Mouse (Mus musculus): ENCODE measurements around the gene Cfp. TPM values are rescaled to one million over a fixed set of nuclear protein-coding genes. Genes with fewer than 3 reads are reported as not detected.
A peak's percentile ranks its signal among the peaks of the same experiment; 100 is the strongest.

Cfp gene
- polyA plus RNA-seq (2015; fragmentation: Nextera tagmentation; extraction: Ambion mirVana), result 5.5 and 5.6 TPM in 2 replicates

DNA sequence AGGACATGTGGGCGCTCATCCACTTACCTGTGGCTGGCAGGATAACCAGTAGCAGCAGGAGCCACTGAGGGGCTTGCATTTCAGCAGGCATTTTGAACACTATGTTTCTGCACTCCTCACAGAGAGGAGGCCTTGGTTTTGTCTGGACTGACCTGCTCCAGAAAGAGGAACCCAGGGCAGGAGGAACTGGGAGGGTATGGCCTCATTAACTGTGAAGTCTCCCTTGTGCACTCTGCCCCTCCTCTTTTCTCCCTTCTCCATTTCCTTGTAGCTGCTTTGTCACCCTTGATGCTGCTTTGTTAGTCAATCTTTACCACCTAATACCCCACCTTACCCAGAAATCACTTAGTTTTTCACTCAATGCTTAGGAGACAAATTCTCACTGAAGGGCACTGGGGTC lies at the start of gene Cfp:
Cfp (minus strand) TSS at position 192 of the 400 bp plus-strand sequence.
- no peak within 1 kb of the TSS for H3K4me3 ChIP-seq (replicated peaks)
- no peaks in the 10 kb centered on the region for H3K4me1 ChIP-seq
- H3K9ac ChIP-seq (replicated peaks), result no peak within 1 kb of the TSS
- H3K4me2 ChIP-seq, result no peak within 1 kb of the TSS
- WGBS, result 82% methylated on average over 1 of the region's 1 CpGs
- no peak within 1 kb of the TSS for H3K27ac ChIP-seq (replicated peaks)
- H3K36me3 ChIP-seq, result peaks cover 16% of the 10 kb centered on the region
- H3K27me3 ChIP-seq (replicated peaks), result no peaks in the 10 kb centered on the region
- no peak for ATAC-seq (ENCODE audit: low FRiP score)
- no peaks in the 10 kb centered on the region for H3K9me3 ChIP-seq (replicated peaks)

- H3K9ac ChIP-seq (replicated peaks), result no peak overlapping the region
- H3K4me3 ChIP-seq (replicated peaks), result no peak overlapping the region
- 77% methylated on average over 1 of the region's 1 CpGs for WGBS
- H3K27ac ChIP-seq (replicated peaks), result no peak overlapping the region
- H3K9me3 ChIP-seq (replicated peaks), result no peaks in the 10 kb centered on the region
- ATAC-seq (ENCODE audit: low FRiP score), result no peak
- no peaks in the 10 kb centered on the region for H3K4me1 ChIP-seq
- no peaks in the 10 kb centered on the region for H3K27me3 ChIP-seq (replicated peaks)
- H3K36me3 ChIP-seq, result no peaks in the 10 kb centered on the region; the same call in 1 of the 2 replicates
- H3K4me2 ChIP-seq, result no peak overlapping the region
Observed at GRCm38 (mm10) chrX:20980901-20981300, 49.5 kb upstream of the Cfp start.

DNA sequence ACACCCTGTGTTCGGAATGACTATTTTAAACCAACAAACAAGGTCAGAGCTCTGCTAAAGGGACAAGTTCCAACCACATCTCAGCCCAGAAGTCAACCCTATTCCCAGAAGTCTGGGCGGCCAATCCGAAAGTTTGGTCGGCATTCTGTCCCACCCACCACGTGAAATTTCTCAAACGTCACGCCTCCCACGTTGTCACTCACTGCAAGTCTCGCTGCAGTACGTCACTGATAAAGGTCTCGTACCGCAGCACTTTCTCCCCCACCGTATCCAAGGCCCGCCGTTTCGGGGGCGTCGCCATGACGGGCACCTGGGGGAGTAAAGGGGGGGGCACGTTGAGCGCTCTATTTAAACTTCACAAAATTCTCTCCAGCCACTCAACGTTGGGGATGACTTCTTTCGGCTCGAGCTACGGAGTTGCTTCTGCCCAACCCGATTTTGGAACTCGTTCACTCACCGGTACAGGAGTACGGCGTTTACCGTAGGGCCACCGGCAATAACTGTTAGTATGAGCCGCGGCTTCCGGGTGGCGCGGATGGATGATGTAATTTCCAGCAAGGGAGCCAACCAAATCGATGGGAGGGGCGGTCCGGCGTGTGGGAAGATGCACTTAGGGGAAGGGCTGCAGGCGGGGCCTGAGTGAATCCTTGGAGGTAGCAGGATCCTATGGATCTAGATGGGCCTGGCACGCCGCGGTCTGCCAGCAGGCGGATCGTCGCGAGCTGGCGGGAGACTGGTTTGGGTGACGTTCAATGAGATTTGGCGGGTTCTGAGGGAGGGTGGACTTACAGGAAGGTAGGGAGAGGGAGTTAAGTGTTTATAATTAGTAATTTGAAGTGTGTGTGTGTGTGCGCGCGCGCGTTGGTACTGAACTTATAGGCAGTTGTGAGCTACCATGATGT lies 30.4 kb upstream of the Cfp start, which contains the start of gene Uxt:
Uxt (minus strand) TSS at position 541 of the 902 bp plus-strand sequence.
- H3K4me2 ChIP-seq, result peak within 1 kb of the TSS; percentile 52
- WGBS, result 22% methylated on average over 57 of the region's 57 CpGs
- H3K27me3 ChIP-seq (replicated peaks), result no peaks in the 10 kb centered on the region
- H3K9ac ChIP-seq (replicated peaks), result peak within 1 kb of the TSS; percentile 45
- peak within 1 kb of the TSS; percentile 82 for H3K27ac ChIP-seq (replicated peaks)
- peak; percentile 96 for ATAC-seq (ENCODE audit: low FRiP score)
- H3K9me3 ChIP-seq (replicated peaks), result no peaks in the 10 kb centered on the region
- no peaks in the 10 kb centered on the region; the same call in 1 of the 2 replicates for H3K36me3 ChIP-seq
- H3K4me1 ChIP-seq, result peaks cover 2% of the 10 kb centered on the region; the same call in 1 of the 2 replicates
- peak within 1 kb of the TSS; percentile 50 for H3K4me3 ChIP-seq (replicated peaks)

DNA sequence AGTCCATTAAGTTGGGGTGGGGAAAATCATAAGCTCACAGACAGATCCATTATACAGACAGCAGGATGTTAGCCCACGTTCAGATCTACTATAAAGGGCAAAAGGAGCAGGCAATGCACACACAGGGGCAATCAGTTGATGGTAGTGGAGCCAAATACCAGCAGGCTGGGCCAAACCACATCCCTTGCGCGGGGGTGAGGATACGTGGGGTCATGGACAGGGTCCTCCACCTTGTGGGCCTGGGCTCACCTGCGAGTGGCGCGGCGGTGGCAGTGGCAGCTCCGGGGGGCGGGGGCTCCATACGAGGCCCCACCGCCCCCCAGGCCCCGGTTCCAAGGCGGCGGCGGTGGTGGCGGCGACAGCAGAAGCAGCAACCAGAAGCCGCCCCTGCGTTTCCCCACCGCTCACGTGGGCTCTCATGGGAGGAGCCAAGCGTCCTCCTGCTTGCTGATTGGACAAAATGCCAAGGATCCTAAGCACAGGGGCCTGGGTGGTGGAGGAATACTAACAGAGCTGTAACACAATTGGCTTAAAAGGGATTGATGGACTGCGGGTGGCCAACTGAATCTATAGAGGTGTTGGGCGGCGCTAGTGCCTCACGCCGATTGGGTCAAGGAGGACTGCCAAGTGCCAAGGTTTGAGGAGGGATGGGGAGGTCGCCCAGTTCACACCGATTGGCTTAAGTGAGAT lies 19.0 kb upstream of the Cfp start, which contains the start of gene Elk1:
Elk1 (minus strand) TSS at position 418 of the 690 bp plus-strand sequence.
- H3K36me3 ChIP-seq, result no peaks in the 10 kb centered on the region
- peak within 1 kb of the TSS; percentile 67 for H3K9ac ChIP-seq (replicated peaks)
- H3K27me3 ChIP-seq (replicated peaks), result no peaks in the 10 kb centered on the region
- H3K27ac ChIP-seq (replicated peaks), result peak within 1 kb of the TSS; percentile 85
- WGBS, result 12% methylated on average over 23 of the region's 30 CpGs
- H3K4me1 ChIP-seq, result peaks cover 18% of the 10 kb centered on the region; the same call in 1 of the 2 replicates
- H3K4me2 ChIP-seq, result peak within 1 kb of the TSS; percentile 55
- H3K9me3 ChIP-seq (replicated peaks), result no peaks in the 10 kb centered on the region
- ATAC-seq (ENCODE audit: low FRiP score), result peak; percentile 97
- peak within 1 kb of the TSS; percentile 60 for H3K4me3 ChIP-seq (replicated peaks)

DNA sequence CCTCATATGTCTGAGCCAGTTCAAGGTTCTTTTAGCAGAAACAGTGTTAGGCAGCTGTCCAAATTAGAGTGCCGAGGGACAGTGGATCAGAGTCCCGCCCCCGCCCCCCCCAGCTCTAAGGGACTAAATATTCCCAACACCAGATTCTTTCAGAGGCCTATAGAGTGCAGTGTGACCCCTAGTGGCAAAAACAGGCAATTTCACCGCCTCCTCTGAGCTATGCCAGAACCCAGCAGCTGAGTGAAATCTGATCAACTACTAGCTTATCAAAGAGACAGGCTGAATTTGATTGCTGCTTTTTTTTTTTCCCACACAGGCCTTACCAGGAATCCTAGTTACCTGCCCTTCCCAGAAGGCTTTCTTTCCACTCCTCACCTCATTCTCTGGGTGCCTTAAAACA lies 14.7 kb upstream of the Cfp start:
- Histone ChIP-seq H3K27ac (replicated peaks) (no peak overlapping the region), H3K9me3 (replicated peaks) (no peaks in the 10 kb centered on the region), H3K4me3 (replicated peaks) (no peak overlapping the region), H3K27me3 (replicated peaks) (no peaks in the 10 kb centered on the region), H3K4me2 (no peak overlapping the region), H3K9ac (replicated peaks) (no peak overlapping the region), H3K4me1 (peaks cover 16% of the 10 kb centered on the region; the same call in 1 of the 2 replicates), H3K36me3 (no peaks in the 10 kb centered on the region)
- ATAC-seq (ENCODE audit: low FRiP score), result no peak
- WGBS, result 11% methylated on average over 4 of the region's 4 CpGs

DNA sequence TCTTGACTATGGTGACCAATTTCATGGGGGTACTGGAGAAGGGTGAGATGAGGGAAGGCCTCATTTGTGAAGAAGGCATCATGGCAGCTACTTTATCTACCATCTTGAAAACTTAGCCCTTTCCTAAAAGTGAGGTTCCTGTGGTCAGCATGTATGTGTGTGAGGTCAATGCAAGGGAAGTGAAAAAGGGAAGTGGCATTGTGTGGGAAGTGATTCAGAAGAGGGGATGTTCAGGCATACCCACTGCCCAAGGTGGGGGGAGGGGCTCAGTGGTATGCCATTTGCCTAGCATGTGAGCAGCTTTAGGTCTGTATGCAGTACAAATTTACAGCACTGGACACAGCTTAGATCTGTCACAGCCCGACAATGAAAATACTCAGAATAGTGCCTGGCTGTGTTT lies 608 bp upstream of the Cfp start:
- Histone ChIP-seq H3K4me3 (replicated peaks) (no peak overlapping the region), H3K9ac (replicated peaks) (no peak overlapping the region), H3K4me2 (no peak overlapping the region), H3K36me3 (peaks cover 22% of the 10 kb centered on the region), H3K4me1 (no peaks in the 10 kb centered on the region), H3K27me3 (replicated peaks) (no peaks in the 10 kb centered on the region), H3K9me3 (replicated peaks) (no peaks in the 10 kb centered on the region), H3K27ac (replicated peaks) (no peak overlapping the region)
- WGBS, result 88% methylated on average over 1 of the region's 1 CpGs
- no peak for ATAC-seq (ENCODE audit: low FRiP score)

- H3K4me3 ChIP-seq (replicated peaks), result no peak overlapping the region
- H3K9me3 ChIP-seq (replicated peaks), result no peaks in the 10 kb centered on the region
- H3K27me3 ChIP-seq (replicated peaks), result no peaks in the 10 kb centered on the region
- peaks cover 5% of the 10 kb centered on the region; the same call in 1 of the 2 replicates for H3K36me3 ChIP-seq
- H3K9ac ChIP-seq (replicated peaks), result no peak overlapping the region
- no peaks in the 10 kb centered on the region for H3K4me1 ChIP-seq
- WGBS, result 92% methylated on average over 1 of the region's 1 CpGs
- H3K4me2 ChIP-seq, result no peak overlapping the region
- ATAC-seq (ENCODE audit: low FRiP score), result no peak
- H3K27ac ChIP-seq (replicated peaks), result no peak overlapping the region
Observed at GRCm38 (mm10) chrX:20929859-20930258, 1.5 kb downstream of the Cfp start.

- ATAC-seq (ENCODE audit: low FRiP score), result no peak
Observed at GRCm38 (mm10) chrX:20924976-20925375, 6.4 kb downstream of the Cfp start.

DNA sequence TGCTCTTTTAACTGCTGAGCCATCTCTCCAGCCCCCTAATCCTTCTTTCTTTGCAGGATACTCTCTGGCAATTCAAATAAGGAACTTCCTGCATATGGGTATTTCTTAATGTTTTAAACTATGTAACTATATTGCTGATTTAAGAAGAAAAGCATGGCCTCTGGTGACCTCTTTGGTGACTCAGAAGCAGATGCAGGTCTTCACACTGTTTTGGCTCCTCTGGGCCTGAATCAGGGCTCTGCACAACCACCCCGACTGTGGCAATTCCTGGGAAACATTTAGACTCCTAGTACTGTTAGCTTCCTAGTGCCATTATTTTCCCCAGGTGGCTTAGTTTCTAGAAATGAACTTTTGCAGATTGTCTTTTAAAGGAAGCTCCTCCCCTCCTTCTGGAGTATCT lies 7.8 kb downstream of the Cfp start:
- no peaks in the 10 kb centered on the region for H3K9me3 ChIP-seq (replicated peaks)
- H3K4me1 ChIP-seq, result 0 out of 2 replicates have a peak, but pooled peaks cover 6% of the 10 kb centered on the region
- no peak overlapping the region for H3K9ac ChIP-seq (replicated peaks)
- no peak for ATAC-seq (ENCODE audit: low FRiP score)
- H3K4me3 ChIP-seq (replicated peaks), result no peak overlapping the region
- H3K27me3 ChIP-seq (replicated peaks), result no peaks in the 10 kb centered on the region
- peaks cover 5% of the 10 kb centered on the region; the same call in 1 of the 2 replicates for H3K36me3 ChIP-seq
- no peak overlapping the region for H3K27ac ChIP-seq (replicated peaks)
- WGBS, result 52% methylated on average over 1 of the region's 1 CpGs
- no peak overlapping the region for H3K4me2 ChIP-seq

More at GRCm38 (mm10) chrX:20924976-20925375, 6.4 kb downstream of the Cfp start:
- peaks cover 5% of the 10 kb centered on the region; the same call in 1 of the 2 replicates for H3K36me3 ChIP-seq
- H3K4me2 ChIP-seq, result no peak overlapping the region
- H3K27me3 ChIP-seq (replicated peaks), result no peaks in the 10 kb centered on the region
- H3K4me3 ChIP-seq (replicated peaks), result no peak overlapping the region
- H3K9ac ChIP-seq (replicated peaks), result no peak overlapping the region
- no peak overlapping the region for H3K27ac ChIP-seq (replicated peaks)
- H3K9me3 ChIP-seq (replicated peaks), result no peaks in the 10 kb centered on the region
- no peaks in the 10 kb centered on the region for H3K4me1 ChIP-seq

- WGBS, result 48% methylated on average over 5 of the region's 5 CpGs
- peak overlapping the region; percentile 59 for H3K4me2 ChIP-seq
- H3K4me1 ChIP-seq, result peaks cover 9% of the 10 kb centered on the region; the same call in 1 of the 2 replicates
- no peaks in the 10 kb centered on the region for H3K27me3 ChIP-seq (replicated peaks)
- H3K36me3 ChIP-seq, result no peaks in the 10 kb centered on the region
- peak overlapping the region; percentile 57 for H3K4me3 ChIP-seq (replicated peaks)
- H3K9ac ChIP-seq (replicated peaks), result no peak overlapping the region
- H3K27ac ChIP-seq (replicated peaks), result peak overlapping the region; percentile 66
- no peaks in the 10 kb centered on the region for H3K9me3 ChIP-seq (replicated peaks)
- peak; percentile 39 for ATAC-seq (ENCODE audit: low FRiP score)
Observed at GRCm38 (mm10) chrX:20921366-20921765, 10.0 kb downstream of the Cfp start.

DNA sequence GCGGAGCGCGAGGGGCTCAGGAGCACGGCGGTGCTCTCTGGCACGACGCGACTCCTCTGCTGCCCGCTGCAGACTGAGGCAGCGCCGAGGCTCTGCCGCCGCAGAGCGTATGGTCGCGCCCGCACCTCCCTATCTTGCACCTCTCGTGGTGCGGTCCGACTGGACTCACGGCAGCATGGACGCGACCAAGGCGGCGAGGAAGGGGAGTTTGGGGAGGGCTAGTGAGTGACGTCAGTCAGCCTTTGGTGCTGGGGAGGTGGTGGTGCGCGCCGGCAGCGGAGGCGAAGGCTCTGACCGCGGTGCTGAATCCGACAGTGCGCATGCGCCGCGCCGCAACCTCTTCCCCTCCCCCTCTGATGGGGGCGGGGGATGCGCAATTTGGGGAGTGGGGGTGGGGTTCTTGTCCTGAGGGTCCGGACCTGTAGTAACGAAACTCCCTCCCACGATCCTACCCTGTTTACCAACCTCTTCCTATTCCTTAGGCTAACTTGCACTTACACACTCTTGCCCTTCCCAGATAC lies 10.5 kb downstream of the Cfp start, which contains the start of gene Syn1:
Syn1 (minus strand) TSS at position 161 of the 521 bp plus-strand sequence.
- H3K36me3 ChIP-seq, result no peaks in the 10 kb centered on the region
- ATAC-seq (ENCODE audit: low FRiP score), result peak; percentile 96
- no peaks in the 10 kb centered on the region for H3K27me3 ChIP-seq (replicated peaks)
- H3K9me3 ChIP-seq (replicated peaks), result no peaks in the 10 kb centered on the region
- peaks cover 9% of the 10 kb centered on the region; the same call in 1 of the 2 replicates for H3K4me1 ChIP-seq
- WGBS, result 13% methylated on average over 41 of the region's 44 CpGs
- H3K4me2 ChIP-seq, result peak within 1 kb of the TSS; percentile 59
- H3K27ac ChIP-seq (replicated peaks), result peak within 1 kb of the TSS; percentile 81
- H3K4me3 ChIP-seq (replicated peaks), result peak within 1 kb of the TSS; percentile 57
- H3K9ac ChIP-seq (replicated peaks), result peak within 1 kb of the TSS; percentile 59
